Mouse (Mus musculus): ENCODE measurements at regions not wholly inside any gene's neighbourhood (a gene's known extent, or its start where the extent isn't known, plus 50 kb on each side); places are given as distances from the start of the nearest gene placed in this dataset.

DNA sequence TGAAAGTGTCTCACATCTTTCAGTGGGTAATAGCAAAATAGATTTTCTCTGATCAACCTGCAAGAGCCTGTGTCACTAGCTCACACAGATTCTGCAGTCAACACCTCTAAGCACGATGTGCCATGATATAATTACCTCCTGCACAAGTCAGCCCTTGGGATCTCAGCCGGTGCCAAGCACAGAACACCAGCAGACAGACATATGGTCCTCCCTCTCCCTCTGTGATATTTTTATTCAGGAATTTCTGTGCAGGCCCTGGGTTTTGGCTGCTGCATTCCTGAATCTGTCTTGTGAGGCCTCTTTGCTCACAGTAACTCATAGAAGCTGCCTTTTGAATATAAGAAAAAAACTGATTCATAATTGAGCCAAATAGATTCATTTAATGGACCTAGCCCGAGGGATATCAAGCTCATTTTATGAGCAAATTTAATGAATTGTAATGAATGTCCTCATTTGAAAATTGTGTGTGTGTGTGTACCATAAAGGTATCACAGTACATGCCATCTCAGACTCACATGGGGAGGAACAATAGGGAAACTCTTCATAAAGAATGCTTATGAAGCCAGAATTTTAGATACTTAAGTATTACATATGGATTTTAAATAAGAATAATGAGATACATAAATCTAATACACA lies 206.7 kb upstream of the Pitrm1 start:
- DNase-seq (no peak), ATAC-seq (no peak)
- H3K27ac ChIP-seq (ENCODE audit: low read depth): no peak overlapping the region
- H3K9me3 ChIP-seq (ENCODE audit: low read length): no peaks in the 10 kb centered on the region
- H3K4me2 ChIP-seq (ENCODE audit: low read depth, low read length): no peak overlapping the region
- no peak overlapping the region for H3K9ac ChIP-seq (replicated peaks)
- no peak for TF ChIP-seq EP300 (IDR thresholded peaks at IDR 0.05; ENCODE audit: low read depth)
- TF ChIP-seq CTCF (IDR thresholded peaks at IDR 0.05; ENCODE audit: low read depth): no peak
- no peaks in the 10 kb centered on the region for H3K4me1 ChIP-seq (ENCODE audit: insufficient read depth)
- H3K36me3 ChIP-seq (replicated peaks; ENCODE audit: insufficient read depth, low read length): no peaks in the 10 kb centered on the region
- 75% methylated on average over 3 of the region's 3 CpGs for WGBS (ENCODE audit: insufficient replicate concordance)
- no peaks in the 10 kb centered on the region for H3K27me3 ChIP-seq (ENCODE audit: insufficient read depth, low read length)
- no peak overlapping the region for H3K4me3 ChIP-seq (ENCODE audit: low read depth, low read length)

DNA sequence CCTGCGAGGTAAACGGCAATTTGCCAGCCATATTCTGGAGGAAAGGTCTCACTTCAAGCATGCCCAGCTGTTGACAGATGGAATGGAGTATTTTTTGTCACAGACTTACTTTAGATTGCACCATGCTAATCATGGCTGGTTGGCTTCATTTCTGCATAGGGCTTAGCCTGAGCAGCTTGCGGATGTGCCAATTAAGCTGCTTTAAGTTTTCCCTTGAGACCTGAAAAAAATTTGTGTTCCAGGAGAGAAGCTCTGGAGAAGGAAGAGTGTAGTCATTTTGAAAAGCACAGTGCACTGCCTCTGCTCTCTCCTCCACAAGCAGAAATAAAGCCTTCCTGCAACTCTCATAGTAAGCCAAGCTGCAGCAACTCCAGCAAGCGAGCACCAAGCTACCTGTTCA lies 182.8 kb upstream of the Pitrm1 start:
- H3K9ac ChIP-seq (replicated peaks): no peak overlapping the region
- H3K4me1 ChIP-seq (ENCODE audit: insufficient read depth): no peaks in the 10 kb centered on the region
- DNase-seq: no peak
- H3K4me2 ChIP-seq (ENCODE audit: low read depth, low read length): no peak overlapping the region
- no peak overlapping the region for H3K4me3 ChIP-seq (ENCODE audit: low read depth, low read length)
- WGBS (ENCODE audit: insufficient replicate concordance): 85% methylated on average over 4 of the region's 4 CpGs
- no peaks in the 10 kb centered on the region for H3K36me3 ChIP-seq (replicated peaks; ENCODE audit: insufficient read depth, low read length)
- H3K27me3 ChIP-seq (ENCODE audit: insufficient read depth, low read length): no peaks in the 10 kb centered on the region
- TF ChIP-seq CTCF (IDR thresholded peaks at IDR 0.05; ENCODE audit: low read depth) (no peak), EP300 (IDR thresholded peaks at IDR 0.05; ENCODE audit: low read depth) (no peak)
- no peaks in the 10 kb centered on the region for H3K9me3 ChIP-seq (ENCODE audit: low read length)
- no peak for ATAC-seq
- H3K27ac ChIP-seq (ENCODE audit: low read depth): no peak overlapping the region

DNA sequence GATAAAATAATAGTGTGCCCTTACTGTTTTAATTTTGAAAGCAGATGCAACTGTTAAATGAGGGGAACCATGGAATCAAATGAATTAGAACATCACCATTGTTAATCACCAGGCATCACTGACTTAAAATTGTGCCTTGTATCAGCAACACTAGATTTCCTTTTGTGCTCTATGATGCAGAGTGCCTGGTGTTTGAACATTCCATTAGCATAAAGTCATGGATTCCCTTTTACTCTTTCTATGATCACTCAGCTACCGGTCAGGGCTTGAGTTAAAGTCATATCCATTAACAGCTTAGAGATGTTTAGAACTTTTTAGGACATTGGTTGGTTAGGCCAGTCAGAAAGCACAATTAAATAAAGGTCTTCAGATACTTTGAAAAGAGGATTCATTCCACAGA lies 180.3 kb upstream of the Pitrm1 start:
- no peaks in the 10 kb centered on the region for H3K27me3 ChIP-seq (ENCODE audit: insufficient read depth, low read length)
- no peak overlapping the region for H3K4me3 ChIP-seq (ENCODE audit: low read depth, low read length)
- no peak overlapping the region for H3K27ac ChIP-seq (ENCODE audit: low read depth)
- no peak for DNase-seq
- H3K9ac ChIP-seq (replicated peaks): no peak overlapping the region
- H3K36me3 ChIP-seq (replicated peaks; ENCODE audit: insufficient read depth, low read length): no peaks in the 10 kb centered on the region
- no peak overlapping the region for H3K4me2 ChIP-seq (ENCODE audit: low read depth, low read length)
- ATAC-seq: no peak
- no peaks in the 10 kb centered on the region for H3K4me1 ChIP-seq (ENCODE audit: insufficient read depth)
- 73% methylated on average over 1 of the region's 1 CpGs for WGBS (ENCODE audit: insufficient replicate concordance)
- no peaks in the 10 kb centered on the region for H3K9me3 ChIP-seq (ENCODE audit: low read length)
- no peak for TF ChIP-seq CTCF (IDR thresholded peaks at IDR 0.05; ENCODE audit: low read depth)
- no peak for TF ChIP-seq EP300 (IDR thresholded peaks at IDR 0.05; ENCODE audit: low read depth)

DNA sequence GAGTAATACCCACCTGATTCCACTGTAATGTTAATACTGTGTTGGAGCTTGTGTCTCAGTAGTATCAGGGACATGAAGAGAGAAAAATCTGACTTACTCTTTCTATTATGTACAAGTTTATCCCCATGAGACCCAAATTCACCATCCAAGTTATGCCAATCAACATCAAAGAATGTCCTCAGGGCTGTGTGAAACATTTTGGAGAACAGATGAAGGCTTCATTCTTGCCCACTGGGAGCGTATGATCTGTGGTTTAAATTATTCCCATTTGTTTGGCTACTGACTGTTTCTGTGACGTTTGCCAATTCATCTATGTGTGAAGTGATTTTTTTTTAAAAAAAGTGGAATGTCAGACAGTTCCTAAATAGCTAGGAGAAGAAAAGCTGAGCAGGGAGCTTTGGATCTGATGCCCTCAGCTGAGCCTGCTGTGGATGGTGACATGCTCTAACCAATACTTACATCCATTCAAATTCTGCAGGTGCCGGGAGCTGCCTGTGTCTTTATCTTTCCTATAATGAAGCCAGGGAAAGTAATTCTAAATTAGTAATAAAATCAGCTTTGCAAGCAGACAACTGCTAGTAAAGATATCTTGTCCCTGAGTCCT lies 173.3 kb upstream of the Pitrm1 start:
- no peak overlapping the region for H3K4me2 ChIP-seq (ENCODE audit: low read depth, low read length)
- no peaks in the 10 kb centered on the region for H3K27me3 ChIP-seq (ENCODE audit: insufficient read depth, low read length)
- H3K9me3 ChIP-seq (ENCODE audit: low read length): no peaks in the 10 kb centered on the region
- H3K9ac ChIP-seq (replicated peaks): no peak overlapping the region
- H3K4me1 ChIP-seq (ENCODE audit: insufficient read depth): no peaks in the 10 kb centered on the region
- 66% methylated on average over 3 of the region's 3 CpGs for WGBS (ENCODE audit: insufficient replicate concordance)
- no peaks in the 10 kb centered on the region for H3K36me3 ChIP-seq (replicated peaks; ENCODE audit: insufficient read depth, low read length)
- no peak overlapping the region for H3K4me3 ChIP-seq (ENCODE audit: low read depth, low read length)
- TF ChIP-seq EP300 (IDR thresholded peaks at IDR 0.05; ENCODE audit: low read depth): no peak
- TF ChIP-seq CTCF (IDR thresholded peaks at IDR 0.05; ENCODE audit: low read depth): no peak
- ATAC-seq (no peak), DNase-seq (no peak)
- no peak overlapping the region for H3K27ac ChIP-seq (ENCODE audit: low read depth)

DNA sequence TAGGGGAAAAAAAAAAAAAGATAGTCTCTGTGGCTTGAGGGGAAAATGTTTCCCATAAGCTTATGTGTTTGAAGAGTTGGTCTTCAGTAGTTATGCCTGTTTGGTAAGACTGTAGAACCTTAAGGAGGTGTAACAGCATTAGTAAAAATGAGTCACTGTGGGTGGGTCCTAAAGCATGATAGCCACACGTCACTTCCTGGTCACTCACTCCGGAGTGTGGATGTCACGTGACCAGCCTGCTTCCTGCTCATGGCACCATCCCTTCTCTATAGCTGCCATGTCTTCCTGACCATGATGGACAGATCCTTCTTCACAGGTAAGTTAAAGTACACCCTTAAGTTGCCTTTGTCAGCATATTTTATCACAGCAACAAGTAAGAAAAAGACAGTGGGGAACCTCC lies 170.0 kb upstream of the Pitrm1 start:
- DNase-seq (no peak), ATAC-seq (no peak)
- TF ChIP-seq CTCF (IDR thresholded peaks at IDR 0.05; ENCODE audit: low read depth) (no peak), EP300 (IDR thresholded peaks at IDR 0.05; ENCODE audit: low read depth) (no peak)
- no peaks in the 10 kb centered on the region for H3K9me3 ChIP-seq (ENCODE audit: low read length)
- H3K4me2 ChIP-seq (ENCODE audit: low read depth, low read length): no peak overlapping the region
- no peaks in the 10 kb centered on the region for H3K4me1 ChIP-seq (ENCODE audit: insufficient read depth)
- no peak overlapping the region for H3K27ac ChIP-seq (ENCODE audit: low read depth)
- no peak overlapping the region for H3K4me3 ChIP-seq (ENCODE audit: low read depth, low read length)
- no peaks in the 10 kb centered on the region for H3K36me3 ChIP-seq (replicated peaks; ENCODE audit: insufficient read depth, low read length)
- H3K9ac ChIP-seq (replicated peaks): no peak overlapping the region
- H3K27me3 ChIP-seq (ENCODE audit: insufficient read depth, low read length): no peaks in the 10 kb centered on the region
- WGBS (ENCODE audit: insufficient replicate concordance): 67% methylated on average over 3 of the region's 3 CpGs

DNA sequence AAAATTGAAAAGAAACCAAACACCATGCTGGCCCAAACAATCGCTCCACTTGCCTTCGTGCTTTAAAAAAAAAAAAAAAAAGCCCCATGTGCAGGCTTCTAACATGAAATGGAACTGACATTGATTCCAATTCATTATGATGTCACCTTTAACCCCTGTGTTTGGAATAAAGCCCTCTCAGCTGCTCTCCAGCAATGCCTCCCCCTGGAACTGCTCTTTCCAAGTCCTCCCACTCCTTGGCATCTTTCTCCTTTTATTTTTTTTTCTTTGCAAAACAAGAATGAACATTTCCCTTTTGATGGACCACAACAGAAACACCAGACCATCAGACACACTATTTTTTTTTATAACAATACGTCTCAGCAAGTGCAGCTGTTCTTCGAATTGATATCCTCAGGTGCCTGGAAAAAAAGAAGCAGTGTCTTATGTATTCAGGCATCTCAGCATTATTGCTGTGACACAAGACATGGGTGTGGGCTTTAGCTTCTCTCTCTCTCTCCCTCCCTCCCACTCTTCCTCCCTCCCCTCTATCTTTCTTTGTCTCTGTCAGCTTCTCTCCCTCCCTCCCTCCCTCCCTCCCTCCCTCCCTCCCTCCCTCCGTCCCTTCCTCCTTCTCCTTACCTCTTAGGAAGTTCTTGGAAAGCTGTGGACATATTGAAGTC lies 152.3 kb upstream of the Pitrm1 start:
- Histone ChIP-seq H3K27ac (ENCODE audit: low read depth) (no peak overlapping the region), H3K4me1 (ENCODE audit: insufficient read depth) (no peaks in the 10 kb centered on the region), H3K36me3 (replicated peaks; ENCODE audit: insufficient read depth, low read length) (no peaks in the 10 kb centered on the region), H3K27me3 (ENCODE audit: insufficient read depth, low read length) (no peaks in the 10 kb centered on the region), H3K4me2 (ENCODE audit: low read depth, low read length) (no peak overlapping the region), H3K9me3 (ENCODE audit: low read length) (no peaks in the 10 kb centered on the region), H3K9ac (replicated peaks) (no peak overlapping the region), H3K4me3 (ENCODE audit: low read depth, low read length) (no peak overlapping the region)
- ATAC-seq: no peak
- DNase-seq: no peak
- TF ChIP-seq EP300 (IDR thresholded peaks at IDR 0.05; ENCODE audit: low read depth) (no peak), CTCF (IDR thresholded peaks at IDR 0.05; ENCODE audit: low read depth) (no peak)
- 56% methylated on average over 5 of the region's 5 CpGs for WGBS (ENCODE audit: insufficient replicate concordance)
